ENCODE assay signal across 21 mouse cellular contexts in the genomic region with DNA sequence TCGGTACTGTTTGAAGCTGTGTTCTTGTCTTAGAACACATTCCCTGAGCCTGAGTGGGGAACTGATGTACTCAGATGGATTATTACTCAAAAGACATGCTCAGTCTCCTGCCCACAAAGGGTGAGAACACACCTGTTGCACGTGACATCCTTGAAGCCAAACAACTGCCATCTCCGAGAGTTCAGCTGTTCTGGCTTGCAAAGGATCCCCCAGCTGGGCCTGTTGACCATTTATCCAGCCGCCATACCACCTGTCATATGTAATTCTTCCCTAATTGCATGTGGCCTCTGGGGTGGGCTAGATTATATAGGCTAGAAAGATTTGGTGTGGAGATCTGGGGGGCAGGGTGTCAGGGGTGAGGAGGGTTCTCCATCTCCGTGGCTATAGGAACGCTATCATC.
"Had no signal": no experiment of that assay in that cellular context is flagged by ENCODE, and none has a peak within 500 bp of the region (broad histone marks: within the 10 kb centered on the region; RNA-seq: fewer than 3 reads in every experiment).

No protein-coding gene starts in this region.

- DNase-seq: liver, postnatal 0 days; lung, adult 2 months; lung, postnatal 14 days; lung, postnatal 36 days; retina, postnatal 1 day; right cerebral cortex, adult 18-20 months; right cerebral cortex, postnatal 25 days; right cerebral cortex, postnatal 4 days; spleen, adult 18-20 months; thymus, adult 18-20 months; thymus, postnatal 14 days; thymus, postnatal 36 days had no signal

- H3K4me2 ChIP-seq: lung, embryonic 15.5 days; midbrain, embryonic 11.5 days; midbrain, embryonic 13.5 days; midbrain, embryonic 15.5 days; neural tube, embryonic 13.5 days; neural tube, embryonic 15.5 days had no signal

- H3K4me3 ChIP-seq: lung, embryonic 15.5 days; megakaryocyte, embryonic 14.5 days; midbrain, embryonic 13.5 days; midbrain, embryonic 15.5 days; neural tube, embryonic 13.5 days; neural tube, embryonic 15.5 days had no signal

- H3K9me3 ChIP-seq: lung, embryonic 15.5 days; midbrain, embryonic 13.5 days; midbrain, embryonic 15.5 days; neural tube, embryonic 13.5 days; neural tube, embryonic 15.5 days had no signal

- H3K9ac ChIP-seq: liver, postnatal 0 days; lung, embryonic 15.5 days; midbrain, embryonic 13.5 days; midbrain, embryonic 15.5 days; neural tube, embryonic 13.5 days; neural tube, embryonic 15.5 days had no signal

- ATAC-seq: liver, postnatal 0 days; lung, postnatal 0 days; midbrain, embryonic 13.5 days; midbrain, embryonic 15.5 days had no signal

- H3K27me3 ChIP-seq: lung, embryonic 15.5 days; megakaryocyte, embryonic 14.5 days; midbrain, embryonic 13.5 days; midbrain, embryonic 15.5 days; neural tube, embryonic 13.5 days; neural tube, embryonic 15.5 days had no signal

- H3K36me3 ChIP-seq: lung, embryonic 15.5 days; midbrain, embryonic 13.5 days; midbrain, embryonic 15.5 days; neural tube, embryonic 13.5 days; neural tube, embryonic 15.5 days had no signal

- H3K27ac ChIP-seq: lung, embryonic 15.5 days; macrophage; midbrain, embryonic 13.5 days; midbrain, embryonic 15.5 days; neural tube, embryonic 13.5 days; neural tube, embryonic 15.5 days had no signal
